Mouse (Mus musculus) heart, embryonic 12.5 days (tissue): ENCODE measurements around the gene Hoxd3. TPM values are rescaled to one million over a fixed set of nuclear protein-coding genes. Genes with fewer than 3 reads are reported as not detected.

Experiments used
- ATAC-seq: fragments of 200-750 bp; cut with Nextera tagmentation; 2 replicates; pipeline ENCODE4 v1.8.0; 2017; ENCODE audit warnings: moderate TSS enrichment, moderate library complexity; ENCODE audit not compliant: insufficient number of reproducible peaks, low FRiP score
- H3K27ac ChIP-seq: fragments of 300-500 bp; sonication (generic); 2 replicates; pipeline ENCODE4 v1.5.1; 2016; ENCODE audit warnings: mild to moderate bottlenecking, moderate library complexity; ENCODE audit not compliant: poor library complexity, severe bottlenecking
- H3K27me3 ChIP-seq: fragments of 300-500 bp; sonication (generic); replicated peaks from 2 replicates; pipeline ENCODE4 v1.6.1; 2016; ENCODE audit warnings: mild to moderate bottlenecking, moderate library complexity
- H3K36me3 ChIP-seq: fragments of 300-500 bp; sonication (generic); 2 replicates; pipeline ENCODE4 v1.6.1; 2016; ENCODE audit warnings: mild to moderate bottlenecking, moderate library complexity
- H3K4me1 ChIP-seq: fragments of 300-500 bp; sonication (generic); replicated peaks from 2 replicates; pipeline ENCODE4 v1.6.1; 2016; ENCODE audit warnings: mild to moderate bottlenecking
- H3K4me2 ChIP-seq: fragments of 300-500 bp; sonication (generic); 2 replicates; pipeline ENCODE4 v1.6.1; 2016; ENCODE audit warnings: mild to moderate bottlenecking, moderate library complexity
- H3K4me3 ChIP-seq: fragments of 300-500 bp; sonication (generic); 2 replicates; pipeline ENCODE4 v1.5.1; 2016; ENCODE audit warnings: mild to moderate bottlenecking
- H3K9ac ChIP-seq: fragments of 300-500 bp; sonication (generic); 2 replicates; pipeline ENCODE4 v1.6.1; 2016; ENCODE audit warnings: mild to moderate bottlenecking, moderate library complexity
- H3K9me3 ChIP-seq: fragments of 300-500 bp; sonication (generic); replicated peaks from 2 replicates; pipeline ENCODE4 v1.6.1; 2016; ENCODE audit warnings: mild to moderate bottlenecking, moderate library complexity
- WGBS: fragments of 180-500 bp; shearing (Covaris S2); methylation state at CpG from one replicate; pipeline ENCODE4 v1.1.7; 2016; 5-methylcytosine and 5-hydroxymethylcytosine counted together
- polyA plus RNA-seq: library from polyadenylated mRNA; unstranded; fragments of >200 nt; fragmentation: Nextera tagmentation; extraction: Ambion mirVana; gene quantifications from 2 replicates; pipeline ENCODE4 v1.2.1, GENCODE M21; 2016

The Hoxd3 gene
- polyA plus RNA-seq, 1 experiment from 2014 or later = 3.1 TPM

DNA sequence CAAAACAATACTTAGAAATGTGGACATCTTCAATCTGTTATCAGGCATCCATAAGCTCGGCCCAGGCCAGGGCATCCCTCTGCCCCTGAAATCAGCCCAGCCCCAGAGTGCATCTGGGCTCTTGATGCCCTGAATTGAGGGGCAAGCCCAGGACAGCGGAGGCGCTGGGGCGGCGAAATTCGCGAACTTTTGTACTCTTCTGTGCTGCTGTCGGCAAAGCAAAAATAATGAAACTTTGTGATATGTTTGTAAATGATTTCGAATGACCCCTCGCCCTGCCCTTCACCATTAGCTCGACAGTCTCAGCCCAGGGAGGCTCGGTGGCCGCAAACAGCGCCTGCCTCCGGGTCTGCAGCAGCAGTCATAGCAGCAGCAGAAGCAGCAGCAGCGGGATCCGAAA is 13.4 kb downstream of the Hoxd3 start:
- whole genome bisulfite sequencing = 2% methylated on average over 17 of the region's 17 CpGs
- Histone ChIP-seq H3K36me3 (no peaks in the 10 kb centered on the region), H3K4me3 (no peak overlapping the region), H3K27ac (no peak overlapping the region), H3K27me3 (peaks cover 94% of the 10 kb centered on the region), H3K4me2 (no peak overlapping the region), H3K4me1 (peaks cover 10% of the 10 kb centered on the region), H3K9ac (no peak overlapping the region), H3K9me3 (no peaks in the 10 kb centered on the region)
- no peak for ATAC-seq

DNA sequence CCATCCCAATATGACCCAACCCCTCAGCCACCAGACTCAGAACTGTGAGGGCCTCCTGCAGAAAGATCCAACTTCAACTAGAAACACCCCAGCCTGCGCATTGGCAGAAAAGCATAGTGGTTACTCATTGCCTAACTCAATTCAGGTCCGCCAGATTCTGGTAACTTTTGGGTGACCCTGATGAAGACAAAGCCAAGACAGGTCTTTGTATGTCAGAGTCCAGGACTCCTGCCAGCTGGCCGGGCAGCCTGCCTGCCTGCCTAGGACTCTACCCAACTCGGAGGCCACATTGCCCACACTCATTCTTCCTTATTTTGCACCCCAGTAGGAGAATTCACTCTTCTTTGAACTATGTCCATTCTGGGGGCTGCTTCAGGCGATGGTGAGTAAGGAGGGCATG is 14.8 kb downstream of the Hoxd3 start, which contains the start of gene Gm28230:
TSS of gene Gm28230 (plus strand) at position 178 of the 400 bp plus-strand sequence.
- peak within 1 kb of the TSS; percentile 42 for H3K4me3 ChIP-seq
- ATAC-seq = no peak
- peak within 1 kb of the TSS; percentile 62 for H3K4me2 ChIP-seq
- WGBS = 7% methylated on average over 5 of the region's 5 CpGs
- peaks cover 10% of the 10 kb centered on the region for H3K4me1 ChIP-seq
- H3K9me3 ChIP-seq = no peaks in the 10 kb centered on the region
- H3K36me3 ChIP-seq = no peaks in the 10 kb centered on the region
- H3K9ac ChIP-seq = no peak within 1 kb of the TSS
- H3K27ac ChIP-seq = no peak within 1 kb of the TSS
- peaks cover 93% of the 10 kb centered on the region for H3K27me3 ChIP-seq

DNA sequence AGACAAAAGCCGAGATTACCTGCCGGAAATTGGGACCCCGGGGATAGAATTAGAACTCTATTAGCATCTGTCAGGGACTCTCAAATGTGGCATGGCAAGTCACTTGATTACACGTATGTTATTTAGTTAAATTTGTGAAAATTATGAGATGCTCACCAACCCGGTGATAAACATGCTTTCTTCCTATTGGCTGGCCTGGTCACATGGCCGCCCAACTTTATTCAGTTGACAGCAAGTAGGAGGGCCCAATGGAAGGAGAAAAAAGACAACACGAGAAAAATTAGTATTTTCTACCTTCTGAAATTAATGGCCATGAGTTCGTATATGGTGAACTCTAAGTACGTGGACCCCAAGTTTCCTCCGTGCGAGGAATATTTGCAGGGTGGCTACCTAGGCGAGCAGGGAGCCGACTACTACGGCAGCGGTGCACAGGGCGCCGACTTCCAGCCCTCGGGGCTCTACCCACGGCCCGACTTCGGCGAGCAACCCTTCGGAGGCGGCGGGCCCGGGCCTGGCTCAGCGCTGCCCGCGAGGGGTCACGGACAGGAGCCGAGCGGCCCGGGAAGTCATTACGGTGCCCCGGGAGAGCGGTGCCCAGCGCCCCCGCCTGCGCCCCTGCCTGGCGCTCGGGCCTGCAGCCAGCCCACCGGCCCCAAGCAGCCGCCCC is 15.4 kb downstream of the Hoxd3 start:
- WGBS = under 1% methylated on average over 43 of the region's 43 CpGs
- no peak overlapping the region for H3K27ac ChIP-seq
- peaks cover 93% of the 10 kb centered on the region for H3K27me3 ChIP-seq
- peak overlapping the region; percentile 62 for H3K4me2 ChIP-seq
- H3K9ac ChIP-seq = no peak overlapping the region
- no peaks in the 10 kb centered on the region for H3K36me3 ChIP-seq
- ATAC-seq = no peak
- H3K4me3 ChIP-seq = peak overlapping the region; percentile 42
- no peaks in the 10 kb centered on the region for H3K9me3 ChIP-seq
- peaks cover 10% of the 10 kb centered on the region for H3K4me1 ChIP-seq

DNA sequence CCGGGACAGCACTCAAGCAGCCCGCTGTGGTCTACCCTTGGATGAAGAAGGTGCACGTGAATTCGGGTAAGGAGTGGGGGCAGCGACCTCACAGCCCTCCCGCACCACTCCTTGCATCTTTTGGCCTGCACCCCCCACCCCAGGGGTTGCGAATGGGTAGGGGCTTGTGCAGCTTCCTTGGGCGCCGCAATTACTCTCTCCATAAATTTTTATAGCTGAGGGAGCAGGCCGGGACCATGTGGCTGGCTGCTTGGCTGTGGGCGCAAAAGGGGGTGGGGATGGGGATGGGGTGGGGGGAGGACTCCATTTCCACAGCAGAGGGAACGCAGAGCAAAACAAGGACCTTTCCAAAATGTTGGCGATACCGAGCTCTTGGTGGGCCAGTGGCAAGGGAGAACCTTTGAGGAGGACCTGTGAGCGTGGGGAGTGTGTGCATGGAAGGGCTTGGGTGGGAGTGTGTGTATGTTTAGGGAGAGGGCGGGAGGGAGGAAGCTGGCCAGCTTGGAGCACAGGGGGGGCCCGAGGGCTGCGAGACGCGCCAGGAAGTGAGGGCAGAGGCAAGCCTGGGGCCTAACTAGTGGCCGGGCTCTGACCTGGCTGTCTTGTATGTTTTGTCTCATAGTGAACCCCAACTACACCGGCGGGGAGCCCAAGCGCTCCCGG is 16.0 kb downstream of the Hoxd3 start:
- H3K4me2 ChIP-seq = peak overlapping the region; percentile 62
- H3K36me3 ChIP-seq = no peaks in the 10 kb centered on the region
- H3K4me1 ChIP-seq = peaks cover 11% of the 10 kb centered on the region
- no peak for ATAC-seq
- peak overlapping the region; percentile 42 for H3K4me3 ChIP-seq
- 2% methylated on average over 25 of the region's 25 CpGs for WGBS
- H3K27me3 ChIP-seq = peaks cover 94% of the 10 kb centered on the region
- H3K9me3 ChIP-seq = no peaks in the 10 kb centered on the region
- H3K27ac ChIP-seq = no peak overlapping the region
- H3K9ac ChIP-seq = no peak overlapping the region

DNA sequence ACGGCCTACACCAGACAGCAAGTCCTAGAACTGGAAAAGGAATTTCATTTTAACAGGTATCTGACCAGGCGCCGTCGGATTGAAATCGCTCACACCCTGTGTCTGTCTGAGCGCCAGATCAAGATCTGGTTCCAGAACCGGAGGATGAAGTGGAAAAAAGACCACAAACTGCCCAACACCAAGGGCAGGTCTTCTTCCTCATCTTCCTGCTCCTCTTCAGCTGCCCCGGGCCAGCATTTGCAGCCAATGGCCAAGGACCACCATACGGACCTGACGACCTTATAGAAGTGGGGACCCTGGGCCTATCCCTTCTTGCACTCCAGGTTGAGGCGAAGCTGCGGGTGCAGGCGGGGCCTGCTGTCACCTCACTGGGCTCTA is 16.6 kb downstream of the Hoxd3 start:
- no peaks in the 10 kb centered on the region for H3K36me3 ChIP-seq
- H3K4me3 ChIP-seq = peak overlapping the region; percentile 3; the same call in 1 of the 2 replicates
- peaks cover 15% of the 10 kb centered on the region for H3K4me1 ChIP-seq
- no peaks in the 10 kb centered on the region for H3K9me3 ChIP-seq
- peaks cover 92% of the 10 kb centered on the region for H3K27me3 ChIP-seq
- ATAC-seq = no peak
- no peak overlapping the region for H3K4me2 ChIP-seq
- 5% methylated on average over 13 of the region's 13 CpGs for WGBS
- H3K27ac ChIP-seq = no peak overlapping the region
- H3K9ac ChIP-seq = no peak overlapping the region

DNA sequence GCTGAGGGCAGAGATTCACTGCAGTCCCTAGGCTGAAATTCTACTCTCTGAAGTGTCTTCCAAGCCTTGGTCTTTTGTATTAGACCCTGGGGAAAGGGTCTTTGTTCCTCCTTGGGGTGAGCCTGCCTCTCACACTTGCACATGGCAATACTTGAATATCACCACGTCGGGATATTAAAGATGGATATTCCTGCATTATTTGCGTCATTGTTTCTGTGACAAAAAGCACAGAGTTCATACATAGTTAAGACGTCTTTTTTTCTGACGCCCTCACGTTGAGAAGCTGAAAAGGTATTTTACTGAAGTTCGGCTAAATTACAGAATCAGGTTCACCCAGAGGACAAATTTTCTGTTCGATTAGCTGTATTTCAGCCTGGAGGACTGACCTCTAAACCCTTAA is 18.6 kb downstream of the Hoxd3 start:
- WGBS = 13% methylated on average over 8 of the region's 8 CpGs

DNA sequence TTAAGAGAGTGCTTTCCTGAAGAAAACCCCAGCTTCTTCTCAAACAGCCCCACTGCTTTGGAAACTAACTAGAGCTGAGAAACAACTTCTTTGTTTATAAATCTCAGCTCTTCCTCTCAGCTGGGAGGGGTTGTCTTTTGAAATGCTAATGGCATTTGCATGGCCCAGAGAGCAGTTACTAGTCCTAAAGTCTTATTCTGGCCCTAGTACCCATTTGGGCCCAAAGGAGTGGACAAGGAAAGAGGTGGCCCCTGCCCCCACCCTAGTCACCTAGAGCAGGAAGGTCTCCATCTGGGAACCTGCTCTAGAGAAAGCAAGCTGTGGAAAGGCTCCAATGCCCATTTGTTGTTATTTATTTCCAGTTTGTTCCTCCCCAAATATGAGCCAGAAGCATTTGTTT is 19.3 kb downstream of the Hoxd3 start:
- no peak for ATAC-seq
- H3K9me3 ChIP-seq = no peaks in the 10 kb centered on the region

More for the DNA sequence above, 18.6 kb downstream of the Hoxd3 start:
- no peak for ATAC-seq
- H3K9me3 ChIP-seq = no peaks in the 10 kb centered on the region
- peaks cover 15% of the 10 kb centered on the region for H3K4me1 ChIP-seq
- H3K4me2 ChIP-seq = no peak overlapping the region
- H3K9ac ChIP-seq = no peak overlapping the region
- no peak overlapping the region for H3K27ac ChIP-seq
- H3K4me3 ChIP-seq = no peak overlapping the region
- no peaks in the 10 kb centered on the region for H3K36me3 ChIP-seq
- peaks cover 87% of the 10 kb centered on the region for H3K27me3 ChIP-seq

DNA sequence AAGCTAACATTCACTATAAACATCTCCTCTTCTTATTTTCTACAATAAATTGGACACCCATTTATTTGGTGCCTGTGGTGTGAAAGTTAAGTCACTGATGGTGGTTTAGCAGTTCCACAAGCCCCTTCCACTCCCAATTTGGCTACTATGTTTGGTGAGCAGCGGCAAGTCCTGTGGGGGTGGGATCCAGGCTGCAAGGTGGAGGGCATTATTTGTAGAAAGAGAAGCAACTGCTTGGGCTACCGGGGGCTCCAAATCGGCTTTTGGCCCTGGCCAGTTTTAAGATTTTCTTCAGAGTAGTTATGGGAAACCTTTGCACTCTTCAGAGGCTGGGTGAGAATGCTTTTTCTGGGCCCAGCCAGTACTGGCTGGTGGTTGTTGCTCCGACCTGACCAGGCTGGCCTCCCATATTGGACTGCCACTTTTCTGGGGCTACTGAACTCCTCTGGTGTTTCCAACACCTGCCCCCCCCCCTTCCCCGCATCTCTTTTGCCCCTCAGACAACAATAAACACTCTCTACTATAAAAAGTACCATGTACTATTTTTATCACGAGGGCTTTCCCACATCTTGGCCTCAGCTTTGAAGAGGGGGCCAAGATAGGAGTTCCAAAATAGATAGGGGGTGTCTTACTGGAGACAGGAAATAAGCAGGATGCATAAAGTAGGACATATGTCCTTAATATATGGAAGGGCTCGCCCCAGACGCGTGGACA is 20.2 kb downstream of the Hoxd3 start:
- 4% methylated on average over 9 of the region's 9 CpGs for WGBS
- no peak overlapping the region for H3K9ac ChIP-seq
- H3K9me3 ChIP-seq = no peaks in the 10 kb centered on the region
- no peaks in the 10 kb centered on the region for H3K36me3 ChIP-seq
- no peak overlapping the region for H3K4me3 ChIP-seq
- no peak for ATAC-seq
- H3K27ac ChIP-seq = no peak overlapping the region
- H3K4me1 ChIP-seq = peaks cover 18% of the 10 kb centered on the region
- H3K27me3 ChIP-seq = peaks cover 88% of the 10 kb centered on the region
- H3K4me2 ChIP-seq = no peak overlapping the region

More for the DNA sequence above, 19.3 kb downstream of the Hoxd3 start:
- no peak overlapping the region for H3K4me2 ChIP-seq
- no peaks in the 10 kb centered on the region for H3K36me3 ChIP-seq
- H3K9ac ChIP-seq = no peak overlapping the region
- peaks cover 16% of the 10 kb centered on the region for H3K4me1 ChIP-seq
- H3K27me3 ChIP-seq = peaks cover 88% of the 10 kb centered on the region
- H3K4me3 ChIP-seq = no peak overlapping the region
- H3K27ac ChIP-seq = no peak overlapping the region

DNA sequence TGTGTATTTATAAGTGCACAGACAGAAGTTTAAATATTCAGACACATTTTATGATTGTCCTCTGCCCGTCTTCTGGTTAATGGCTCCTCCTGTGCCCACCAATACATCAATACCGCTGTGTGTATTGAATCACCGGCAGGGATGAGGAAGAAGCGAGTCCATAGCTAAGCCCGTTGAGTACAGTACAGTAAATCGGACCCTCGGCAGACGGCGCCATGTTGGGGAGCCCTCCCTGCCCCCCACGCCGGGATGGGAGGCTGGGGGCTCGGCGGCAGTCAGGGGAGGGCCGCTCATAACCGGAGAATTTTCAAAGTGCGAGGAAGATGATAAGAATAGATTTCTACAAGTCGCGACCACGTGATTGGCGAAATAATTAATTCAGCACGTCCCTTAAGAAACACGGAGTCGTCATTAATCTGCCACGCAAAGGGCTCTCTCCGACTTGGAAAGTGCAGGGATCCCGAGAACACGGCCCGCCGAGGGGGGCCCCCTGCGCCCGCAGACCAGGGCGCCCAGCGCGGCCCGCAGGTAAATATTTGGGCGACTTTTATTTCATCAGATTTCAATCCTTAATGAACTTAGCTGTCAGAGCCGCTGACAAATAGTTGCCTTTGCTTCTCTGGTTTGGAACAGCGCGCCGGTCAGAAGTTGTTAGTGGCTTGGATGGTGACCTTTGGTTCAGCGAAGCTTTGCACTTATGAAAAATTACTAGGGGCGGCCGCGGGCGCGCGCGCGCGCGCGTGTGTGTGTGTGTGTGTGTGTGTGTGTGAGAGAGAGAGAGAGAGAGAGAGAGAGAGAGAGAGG is 21.0 kb downstream of the Hoxd3 start:
- Histone ChIP-seq H3K4me1 (peaks cover 12% of the 10 kb centered on the region), H3K9ac (no peak overlapping the region), H3K36me3 (no peaks in the 10 kb centered on the region), H3K4me2 (peak overlapping the region; percentile 46), H3K4me3 (peak overlapping the region; percentile 19), H3K27ac (no peak overlapping the region), H3K27me3 (peaks cover 88% of the 10 kb centered on the region), H3K9me3 (no peaks in the 10 kb centered on the region)
- no peak for ATAC-seq
- WGBS = under 1% methylated on average over 52 of the region's 52 CpGs

DNA sequence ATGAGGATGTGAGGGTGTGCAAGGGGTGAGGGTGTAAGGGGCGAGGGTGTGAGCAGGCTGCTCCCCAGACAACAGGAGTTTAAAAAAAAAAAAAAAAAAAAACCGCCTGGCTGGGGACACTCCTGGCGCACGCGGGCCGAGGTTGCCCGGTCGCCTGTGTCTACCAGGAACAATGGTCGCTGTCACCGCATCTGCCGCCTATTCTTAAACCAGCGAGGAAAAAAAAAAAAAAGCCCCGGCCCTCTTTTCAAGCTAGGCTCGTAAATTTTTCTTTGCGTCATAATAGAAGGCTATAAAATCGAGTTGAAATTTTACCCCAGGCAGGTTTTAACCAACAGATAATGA is 21.6 kb downstream of the Hoxd3 start:
- Histone ChIP-seq H3K9me3 (no peaks in the 10 kb centered on the region), H3K4me1 (peaks cover 9% of the 10 kb centered on the region), H3K4me3 (no peak overlapping the region), H3K27me3 (peaks cover 88% of the 10 kb centered on the region), H3K4me2 (0 out of 2 replicates have a peak overlapping the region, but pooled peaks have one; percentile 46), H3K27ac (no peak overlapping the region), H3K9ac (no peak overlapping the region), H3K36me3 (no peaks in the 10 kb centered on the region)
- ATAC-seq = no peak
- 1% methylated on average over 16 of the region's 16 CpGs for WGBS

DNA sequence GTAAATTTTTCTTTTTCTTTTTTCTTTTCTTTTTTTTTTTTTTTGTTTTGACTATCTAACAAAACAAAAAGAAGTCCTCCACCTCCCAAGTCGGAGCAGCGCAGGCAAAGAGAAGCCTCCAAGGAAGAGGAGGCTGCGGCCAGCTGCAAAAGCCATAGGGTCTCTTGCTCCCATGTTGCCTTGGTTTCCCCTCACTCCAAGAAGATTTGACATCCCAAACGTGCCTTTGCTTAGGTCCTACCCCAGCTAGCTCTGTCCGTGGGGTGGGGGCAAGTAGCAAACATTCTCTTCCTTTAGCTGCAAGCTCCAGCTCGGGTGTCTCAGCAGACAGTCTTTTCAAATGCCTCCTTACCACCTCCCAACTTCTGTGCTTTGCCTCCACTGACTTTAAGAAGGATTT is 22.0 kb downstream of the Hoxd3 start:
- Histone ChIP-seq H3K4me3 (no peak overlapping the region), H3K27ac (no peak overlapping the region), H3K4me1 (peaks cover 9% of the 10 kb centered on the region), H3K27me3 (peaks cover 88% of the 10 kb centered on the region), H3K9ac (no peak overlapping the region), H3K36me3 (no peaks in the 10 kb centered on the region), H3K4me2 (no peak overlapping the region), H3K9me3 (no peaks in the 10 kb centered on the region)
- 3% methylated on average over 6 of the region's 6 CpGs for WGBS
- no peak for ATAC-seq
